Mouse (Mus musculus) kidney, postnatal 0 days (tissue): ENCODE measurements at regions not wholly inside any gene's neighbourhood (a gene's known extent, or its start where the extent isn't known, plus 50 kb on each side); places are given as distances from the start of the nearest gene placed in this dataset.
A peak's percentile ranks its signal among the peaks of the same experiment; 100 is the strongest.

Experiments
- ATAC-seq: fragments of 200-750 bp; cut with Nextera tagmentation; replicated peaks from 2 replicates; pipeline ENCODE4 v1.8.0; 2017; ENCODE audit warnings: low read depth, moderate number of reproducible peaks, moderate TSS enrichment, moderate library complexity; ENCODE audit not compliant: low FRiP score
- DNase-seq: peaks from one replicate; pipeline ENCODE4 v3.0.0-alpha.2; 2016; ENCODE audit warnings: low spot score
- H3K27ac ChIP-seq: fragments of 300-500 bp; sonication (generic); 2 replicates; pipeline ENCODE4 v1.5.1; 2014; ENCODE audit warnings: mild to moderate bottlenecking
- H3K27me3 ChIP-seq: fragments of 300-500 bp; sonication (generic); 2 replicates; pipeline ENCODE4 v1.6.1; 2014; ENCODE audit warnings: low read length, mixed read lengths; ENCODE audit not compliant: insufficient read depth
- H3K36me3 ChIP-seq: fragments of 300-500 bp; sonication (generic); 2 replicates; pipeline ENCODE4 v1.6.1; 2014; ENCODE audit warnings: low read length, mixed read lengths; ENCODE audit not compliant: insufficient read depth
- H3K4me1 ChIP-seq: fragments of 300-500 bp; sonication (generic); replicated peaks from 2 replicates; pipeline ENCODE4 v1.6.1; 2014; ENCODE audit warnings: antibody characterized with exemption, low read length, mixed read lengths; ENCODE audit not compliant: insufficient read depth
- H3K4me2 ChIP-seq: fragments of 300-500 bp; sonication (generic); 2 replicates; pipeline ENCODE4 v1.6.1; 2014; ENCODE audit warnings: mild to moderate bottlenecking, low read length, moderate library complexity, mixed read lengths
- H3K4me3 ChIP-seq: fragments of 300-500 bp; sonication (generic); replicated peaks from 2 replicates; pipeline ENCODE4 v1.5.1; 2014; ENCODE audit warnings: low read depth, low read length
- H3K9ac ChIP-seq: fragments of 300-500 bp; sonication (generic); 2 replicates; pipeline ENCODE4 v1.6.1; 2014; ENCODE audit warnings: low read depth, low read length
- H3K9me3 ChIP-seq: fragments of 300-500 bp; sonication (generic); replicated peaks from 2 replicates; pipeline ENCODE4 v1.6.1; 2016; ENCODE audit warnings: low read length, inconsistent platforms, mixed read lengths
- CTCF ChIP-seq: IDR thresholded peaks from 2 replicates; pipeline ENCODE4 v1.5.1; 2016; ENCODE audit warnings: antibody characterized with exemption, low read depth, mild to moderate bottlenecking, moderate library complexity
- WGBS: fragments of 180-500 bp; shearing (Covaris S2); extraction: QIAGEN DNeasy Blood & Tissue Kit; methylation state at CpG from one replicate; pipeline ENCODE4 v1.1.7; 2014; 5-methylcytosine and 5-hydroxymethylcytosine counted together

GRCm38 (mm10) chr13:73132746-73133145, 127.5 kb upstream of the Irx4 start:
- Histone ChIP-seq H3K4me2 (no peak overlapping the region), H3K9me3 (no peaks in the 10 kb centered on the region), H3K4me1 (no peaks in the 10 kb centered on the region), H3K9ac (no peak overlapping the region), H3K36me3 (no peaks in the 10 kb centered on the region), H3K4me3 (no peak overlapping the region), H3K27ac (no peak overlapping the region), H3K27me3 (no peaks in the 10 kb centered on the region)
- 43% methylated on average over 6 of the region's 6 CpGs for WGBS
- ATAC-seq (no peak), DNase-seq (no peak)
- TF ChIP-seq CTCF = no peak

GRCm38 (mm10) chr13:73134929-73135328, 125.3 kb upstream of the Irx4 start:
- ATAC-seq = no peak

DNA sequence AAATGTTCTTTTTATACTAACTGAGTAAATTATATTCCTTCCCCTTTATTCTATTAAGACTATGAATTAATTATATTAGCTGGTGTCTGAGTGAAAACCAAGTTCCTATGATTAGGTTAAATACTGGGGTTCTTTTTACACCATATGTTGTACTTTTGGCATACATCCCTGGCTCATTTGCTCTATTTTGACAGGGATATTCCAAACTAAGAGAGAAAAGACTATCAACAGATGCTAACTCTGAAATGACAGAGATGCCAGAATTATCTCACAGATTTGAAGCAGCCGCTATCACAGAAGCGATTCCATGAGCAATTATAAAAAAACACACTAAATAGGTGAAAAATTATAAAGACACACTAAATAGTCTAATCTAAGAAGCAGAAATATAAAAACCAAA, 119.0 kb upstream of the Irx4 start:
- ATAC-seq (no peak), DNase-seq (no peak)
- Histone ChIP-seq H3K9me3 (no peaks in the 10 kb centered on the region), H3K4me1 (no peaks in the 10 kb centered on the region), H3K27ac (no peak overlapping the region), H3K4me2 (no peak overlapping the region), H3K36me3 (no peaks in the 10 kb centered on the region), H3K4me3 (no peak overlapping the region), H3K27me3 (no peaks in the 10 kb centered on the region), H3K9ac (no peak overlapping the region)
- 90% methylated on average over 2 of the region's 2 CpGs for WGBS
- no peak for TF ChIP-seq CTCF

More at GRCm38 (mm10) chr13:73134929-73135328, 125.3 kb upstream of the Irx4 start:
- no peaks in the 10 kb centered on the region for H3K4me1 ChIP-seq
- H3K4me2 ChIP-seq = no peak overlapping the region
- H3K9me3 ChIP-seq = no peaks in the 10 kb centered on the region
- no peak overlapping the region for H3K4me3 ChIP-seq
- H3K27me3 ChIP-seq = no peaks in the 10 kb centered on the region
- no peaks in the 10 kb centered on the region for H3K36me3 ChIP-seq
- TF ChIP-seq CTCF = no peak
- no peak overlapping the region for H3K27ac ChIP-seq
- no peak for DNase-seq
- H3K9ac ChIP-seq = no peak overlapping the region

GRCm38 (mm10) chr13:73158016-73158415, 102.3 kb upstream of the Irx4 start:
- Histone ChIP-seq H3K4me3 (no peak overlapping the region), H3K4me1 (no peaks in the 10 kb centered on the region), H3K4me2 (no peak overlapping the region), H3K27me3 (no peaks in the 10 kb centered on the region), H3K9ac (no peak overlapping the region), H3K27ac (no peak overlapping the region), H3K36me3 (no peaks in the 10 kb centered on the region), H3K9me3 (no peaks in the 10 kb centered on the region)
- TF ChIP-seq CTCF = no peak
- 89% methylated on average over 7 of the region's 7 CpGs for WGBS
- no peak for ATAC-seq
- no peak for DNase-seq

- Histone ChIP-seq H3K27ac (no peak overlapping the region), H3K36me3 (no peaks in the 10 kb centered on the region), H3K4me3 (no peak overlapping the region), H3K9me3 (no peaks in the 10 kb centered on the region), H3K9ac (no peak overlapping the region), H3K27me3 (no peaks in the 10 kb centered on the region), H3K4me1 (no peaks in the 10 kb centered on the region), H3K4me2 (no peak overlapping the region)
- no peak for DNase-seq
- no peak for TF ChIP-seq CTCF
- WGBS = 29% methylated on average over 7 of the region's 7 CpGs
- ATAC-seq = no peak
Measured at GRCm38 (mm10) chr13:73159454-73159853, 100.8 kb upstream of the Irx4 start.

- DNase-seq = peak; percentile 30
- TF ChIP-seq CTCF = no peak
- Histone ChIP-seq H3K27ac (no peak overlapping the region), H3K27me3 (no peaks in the 10 kb centered on the region), H3K4me2 (peak overlapping the region; percentile 38), H3K4me1 (no peaks in the 10 kb centered on the region), H3K4me3 (no peak overlapping the region), H3K9ac (no peak overlapping the region), H3K36me3 (no peaks in the 10 kb centered on the region), H3K9me3 (no peaks in the 10 kb centered on the region)
- 3% methylated on average over 9 of the region's 9 CpGs for WGBS
- ATAC-seq = peak; percentile 4; the same call in 1 of the 2 replicates
Measured at GRCm38 (mm10) chr13:73159865-73160264, 100.4 kb upstream of the Irx4 start.

DNA sequence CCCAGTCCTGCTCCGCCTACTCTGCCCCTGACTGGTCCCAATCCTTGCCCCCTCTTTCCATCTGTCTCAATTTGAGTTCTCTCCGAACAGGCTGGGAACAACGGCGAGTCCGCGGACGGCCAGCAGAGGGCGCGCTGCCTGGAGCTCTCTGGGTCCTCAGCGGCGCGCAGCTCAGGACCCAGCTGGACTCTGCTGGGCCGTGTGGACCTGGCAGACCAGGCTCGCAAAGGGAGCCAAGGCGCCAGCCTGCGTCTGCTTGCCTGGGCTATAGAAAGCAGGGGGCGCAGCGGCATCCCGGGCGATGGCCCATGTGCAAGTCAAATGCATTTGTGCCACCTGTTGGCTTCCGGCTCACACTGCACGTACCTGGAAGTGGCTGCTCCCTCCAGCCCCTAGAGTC, 100.0 kb upstream of the Irx4 start:
- peak; percentile 99 for ATAC-seq
- no peaks in the 10 kb centered on the region for H3K9me3 ChIP-seq
- WGBS = under 1% methylated on average over 22 of the region's 22 CpGs
- H3K4me3 ChIP-seq = no peak overlapping the region
- H3K27me3 ChIP-seq = no peaks in the 10 kb centered on the region
- H3K36me3 ChIP-seq = no peaks in the 10 kb centered on the region
- TF ChIP-seq CTCF = peak; percentile 97
- peak; percentile 88 for DNase-seq
- no peaks in the 10 kb centered on the region for H3K4me1 ChIP-seq
- H3K27ac ChIP-seq = no peak overlapping the region
- H3K4me2 ChIP-seq = peak overlapping the region; percentile 38
- no peak overlapping the region for H3K9ac ChIP-seq
